Mouse (Mus musculus) heart, postnatal 36 days (tissue): ENCODE data around the gene Gstm1. TPM values are rescaled to one million over a fixed set of nuclear protein-coding genes. Genes with fewer than 3 reads are reported as not detected.
A peak's percentile ranks its signal among the peaks of the same experiment; 100 is the strongest.
"Not testable (repeated sequence)": the region's sequence is repeated elsewhere in the genome, so short reads cannot be mapped to it uniquely, and the experiment has no call there.

Experiments used
- DNase-seq, 2 experiments: peaks; one replicate each; pipeline ENCODE4 v3.0.0; 2021 to 2022
- intact Hi-C: fragments of 180-260 bp; cut with DNase I; formaldehyde crosslinking; loops from one replicate; pipeline ENCODE4 v1.15.1; 2025
- total RNA-seq, 2 experiments: library from RNA; stranded (reverse); gene quantifications; 2 replicates each; pipeline ENCODE4 v1.2.3; 2021

Gstm1 gene
- total RNA-seq, 2 experiments from 2014 or later = 265 to 324 TPM

DNA sequence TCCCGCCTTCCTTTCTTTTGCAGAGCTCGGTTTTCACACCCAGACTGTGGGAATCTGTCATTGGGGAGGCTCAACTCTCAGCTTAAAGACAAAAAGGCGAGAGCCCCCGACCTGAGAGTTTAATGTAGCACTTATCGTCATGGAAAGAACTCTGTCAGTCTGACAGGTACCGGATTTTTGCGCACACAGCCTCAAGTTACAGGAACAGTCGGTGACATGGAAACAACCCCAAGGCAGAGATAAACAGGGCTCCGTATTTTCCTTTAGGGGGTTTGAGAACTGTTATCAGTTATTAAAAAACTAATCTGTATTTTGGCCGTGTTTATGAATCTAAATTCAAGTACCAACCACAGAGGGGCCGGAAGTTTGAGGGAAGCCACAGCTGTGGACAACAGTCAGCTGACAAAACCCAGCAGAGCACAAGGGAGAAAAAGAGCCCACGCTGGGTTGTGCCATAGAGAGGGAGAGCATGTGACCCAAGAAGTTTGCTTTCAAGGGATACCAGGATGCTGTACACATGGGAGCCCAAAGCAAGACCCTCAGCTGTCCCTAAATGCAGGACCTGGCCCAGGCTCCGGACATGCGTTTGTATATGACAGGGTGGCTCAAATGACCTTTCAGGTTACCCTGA, 532 bp upstream of the Gstm1 start:
- peak in 1 of 2 experiments; percentile 34 for DNase-seq
- intact Hi-C loops = loop anchor here (1.0 to 2.0 kb wide), 5 partner anchors 26 to 151 kb away; partner anchors contain the start of gene Gstm4

DNA sequence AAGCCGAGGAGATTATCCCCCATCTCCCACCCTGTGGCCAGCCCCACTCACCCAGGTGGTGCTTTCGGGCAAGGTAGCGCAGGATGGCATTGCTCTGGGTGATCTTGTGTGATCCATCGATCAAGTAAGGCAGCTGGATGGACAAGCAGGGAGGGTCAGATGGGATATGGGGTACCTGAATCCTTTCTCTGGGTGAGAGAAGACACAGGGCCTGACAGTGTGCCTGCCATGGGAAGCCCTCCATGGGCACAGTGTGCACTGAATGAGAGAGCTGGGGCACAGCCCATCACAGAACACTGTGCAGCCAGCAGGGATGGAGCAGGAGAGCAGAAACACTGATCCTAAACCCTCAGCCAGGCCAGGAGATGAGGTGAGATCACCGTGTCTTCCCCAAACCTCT, 1.3 kb downstream of the Gstm1 start:
- intact Hi-C loops = not testable (repeated sequence)

DNA sequence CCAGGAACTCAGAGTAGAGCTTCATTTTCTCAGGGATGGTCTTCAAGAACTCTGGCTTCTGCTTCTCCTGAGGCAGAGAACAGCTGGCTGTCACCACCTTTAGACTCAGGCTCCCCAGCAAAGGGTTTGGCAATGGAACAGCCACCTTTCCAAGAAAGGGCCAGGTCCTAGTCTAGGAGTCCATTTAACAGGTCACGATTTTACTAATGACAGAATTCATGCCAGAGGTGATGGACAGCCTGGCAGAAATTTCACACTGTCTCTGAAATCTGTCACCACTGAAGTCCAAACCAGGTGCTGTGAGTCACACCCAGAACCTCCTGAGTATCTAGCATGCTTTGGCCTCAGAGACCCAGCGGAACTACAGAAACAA, 2.8 kb downstream of the Gstm1 start:
- intact Hi-C loops = no loop called here

More for the DNA sequence above, 1.3 kb downstream of the Gstm1 start:
- not testable (repeated sequence) for DNase-seq

DNA sequence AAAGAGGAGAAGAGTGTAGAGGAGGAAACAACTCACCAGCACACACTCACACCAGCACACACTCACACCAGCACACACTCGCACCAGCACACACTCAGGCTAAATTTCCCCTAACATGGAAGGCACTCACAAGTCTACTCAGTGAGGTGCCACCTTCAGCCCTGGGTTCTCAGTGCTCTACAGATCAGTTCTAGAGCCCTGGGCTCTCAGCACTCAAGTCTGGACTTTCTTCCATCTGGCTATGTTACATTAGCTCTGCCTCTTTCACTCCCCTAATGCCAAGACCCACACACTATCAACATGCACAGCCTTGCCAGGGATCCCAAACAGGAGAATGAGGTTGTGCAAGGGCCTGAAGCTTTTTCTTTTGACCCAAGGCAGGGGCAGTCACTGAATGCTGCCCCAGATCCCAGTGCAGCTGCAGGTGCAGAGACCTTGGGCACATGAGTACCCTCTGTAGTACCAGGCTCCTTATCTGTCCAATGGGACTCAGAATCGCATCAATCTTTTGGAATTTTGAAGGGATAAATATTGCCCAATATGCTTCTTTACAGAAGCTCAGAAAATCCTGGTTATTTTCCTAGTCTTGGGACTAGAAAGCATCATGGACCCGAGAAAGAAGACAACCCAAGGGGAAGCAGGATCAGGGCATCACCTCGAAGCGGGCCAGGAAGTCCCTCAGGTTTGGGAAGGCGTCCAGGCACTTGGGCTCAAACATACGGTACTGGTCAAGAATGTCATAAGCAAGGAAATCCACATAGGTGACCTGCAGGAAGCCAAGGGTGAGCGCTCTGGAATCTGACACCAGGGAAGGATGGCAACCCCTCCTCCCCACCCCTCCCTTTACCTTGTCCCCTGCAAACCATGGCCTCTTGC, 3.4 kb downstream of the Gstm1 start:
- DNase-seq = peak in 1 of 2 experiments; percentile 29
- intact Hi-C loops = no loop called here

More for the DNA sequence above, 2.8 kb downstream of the Gstm1 start:
- no peak for DNase-seq

DNA sequence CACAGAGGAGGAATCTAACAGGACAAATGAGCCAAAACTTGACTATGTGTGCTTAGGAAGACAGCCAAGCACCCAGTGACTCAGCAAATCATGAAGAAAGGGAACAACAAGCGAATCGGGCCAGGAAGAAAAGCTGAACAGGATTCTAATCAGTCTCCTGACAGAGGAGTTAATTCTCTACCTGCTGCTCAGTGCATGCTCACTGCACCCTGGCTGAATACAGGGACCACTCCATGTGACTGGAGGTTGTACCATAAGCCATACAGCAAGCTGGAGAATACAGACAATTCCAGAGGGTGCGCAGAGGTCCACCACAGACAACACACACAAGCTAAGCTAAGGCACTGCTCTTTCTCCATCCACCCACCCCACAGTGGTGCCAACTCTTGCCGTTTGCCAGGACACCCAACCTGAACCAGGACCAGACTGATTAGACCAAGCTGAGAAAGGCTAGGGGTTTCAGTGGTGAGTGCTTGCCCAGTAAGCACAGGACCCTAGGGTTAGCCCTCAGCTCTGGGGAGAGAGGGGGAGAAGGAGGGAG, 4.4 kb downstream of the Gstm1 start:
- intact Hi-C loops = no loop called here
- peak; percentile 67 to 75 for DNase-seq

DNA sequence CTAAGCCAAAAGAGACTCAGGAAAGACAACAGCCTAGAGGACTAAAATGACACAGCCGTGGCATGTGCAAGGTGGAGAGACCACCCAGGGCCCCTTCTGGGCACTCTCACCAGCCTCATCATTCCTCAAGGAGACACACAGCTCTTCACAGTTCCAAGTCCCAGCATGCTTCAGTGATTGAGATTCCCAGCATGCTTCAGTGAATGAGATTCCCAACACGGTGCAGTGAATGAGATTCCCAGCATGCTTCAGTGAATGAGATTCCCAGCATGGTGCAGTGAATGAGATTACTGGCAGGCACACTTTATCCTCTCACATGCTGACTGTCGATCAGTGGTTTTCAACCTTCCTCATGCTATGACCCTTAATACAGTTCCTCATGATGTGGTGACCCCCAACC, 6.2 kb downstream of the Gstm1 start:
- intact Hi-C loops = no loop called here
- DNase-seq = no peak

DNA sequence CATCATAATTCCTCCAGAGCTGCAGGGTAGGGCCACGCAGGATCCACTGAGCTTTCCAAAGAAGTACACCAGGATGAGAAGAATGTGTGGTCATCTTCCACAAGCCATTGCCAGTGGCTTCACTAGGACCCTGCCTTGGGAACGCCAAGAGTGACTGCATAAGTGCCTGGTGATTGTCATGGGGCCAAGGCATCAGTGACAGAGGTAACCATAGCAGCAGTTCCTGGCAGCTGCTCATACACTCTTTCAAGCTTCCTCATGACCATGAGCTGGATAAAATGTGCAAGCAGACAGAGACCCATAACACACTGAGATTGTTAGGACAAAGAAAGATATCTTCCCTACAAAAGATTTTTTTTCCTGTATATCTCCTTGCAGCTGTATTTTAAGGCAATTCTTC, 7.5 kb downstream of the Gstm1 start:
- intact Hi-C loops = no loop called here
- DNase-seq = peak; percentile 41 to 52

DNA sequence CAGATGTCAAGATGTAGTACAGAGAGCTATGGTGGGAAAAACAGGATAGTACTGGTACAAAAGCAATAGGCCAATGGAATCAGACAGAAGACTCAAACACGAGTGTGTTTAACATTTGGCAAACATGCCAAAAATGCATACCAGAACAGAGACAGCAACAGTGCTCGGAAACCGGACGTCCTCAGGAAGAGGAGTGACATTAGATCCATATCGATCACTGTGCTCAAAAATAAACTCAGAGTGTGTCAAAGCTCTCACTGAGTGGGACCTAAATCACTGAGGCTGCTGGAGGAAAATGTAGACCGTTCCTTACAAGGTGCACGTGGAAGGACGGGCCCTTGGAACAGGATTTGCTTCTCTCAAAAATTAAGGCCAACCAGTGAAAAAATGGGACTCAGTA, 15.8 kb downstream of the Gstm1 start:
- DNase-seq = no peak

DNA sequence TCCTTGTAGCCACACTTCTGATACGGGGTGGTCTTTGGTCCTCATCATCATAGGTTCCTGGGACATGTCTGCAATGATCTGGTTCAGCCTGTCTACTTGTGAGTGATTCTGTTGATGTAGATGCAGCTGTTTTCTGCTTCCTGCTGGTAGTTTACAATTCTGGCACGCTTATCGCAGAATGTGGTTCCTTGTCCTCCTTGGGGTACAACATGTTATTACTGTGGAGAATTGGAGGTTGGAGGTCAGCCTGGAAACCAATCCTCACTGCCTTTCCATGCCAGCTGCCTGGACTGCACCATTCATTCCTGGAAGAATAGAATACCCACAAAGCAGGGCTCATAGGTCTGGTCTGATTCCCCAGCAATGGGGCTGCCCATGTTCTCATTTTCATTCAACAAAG, 18.3 kb downstream of the Gstm1 start:
- no peak for DNase-seq
- intact Hi-C loops = no loop called here

More for the DNA sequence above, 15.8 kb downstream of the Gstm1 start:
- intact Hi-C loops = no loop called here

DNA sequence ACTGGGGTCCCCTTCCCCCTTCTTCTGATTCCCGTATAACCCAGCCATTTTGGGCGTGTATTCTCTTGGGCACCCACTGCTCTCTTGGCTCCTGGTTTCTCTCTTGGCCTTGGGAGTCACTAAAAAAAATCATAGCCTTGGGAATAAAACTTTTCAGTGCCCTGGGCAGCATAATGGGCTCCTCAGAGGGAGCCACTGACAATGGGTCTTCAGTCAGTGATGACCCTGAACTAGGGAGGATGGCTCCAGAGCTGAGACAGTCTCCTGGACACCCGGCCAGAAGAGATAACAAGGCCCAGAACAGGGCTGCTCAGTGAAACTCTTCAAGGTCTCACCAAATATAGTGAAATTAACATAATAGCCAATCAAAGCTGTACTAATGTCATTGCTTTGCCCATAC, 19.2 kb downstream of the Gstm1 start:
- intact Hi-C loops = no loop called here
- no peak for DNase-seq

DNA sequence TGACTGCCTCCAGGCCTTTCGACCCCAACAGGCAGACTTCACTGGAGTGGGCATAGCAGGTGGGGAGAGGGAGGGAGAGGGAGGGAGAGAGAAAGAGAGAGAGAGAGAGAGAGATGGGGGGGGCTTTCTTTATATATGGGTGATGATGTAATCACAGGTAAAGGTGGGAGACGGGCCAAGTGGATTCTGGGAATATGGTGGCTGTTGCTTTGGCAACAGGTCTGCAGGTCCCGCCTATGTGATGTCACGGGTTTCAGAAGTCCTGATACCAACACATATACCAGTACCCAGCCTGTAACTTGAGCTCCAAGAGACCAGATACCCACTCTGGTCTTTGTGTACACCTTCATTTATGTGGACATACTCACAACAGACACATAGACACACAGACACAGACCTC, 21.2 kb downstream of the Gstm1 start:
- intact Hi-C loops = no loop called here
- no peak for DNase-seq

DNA sequence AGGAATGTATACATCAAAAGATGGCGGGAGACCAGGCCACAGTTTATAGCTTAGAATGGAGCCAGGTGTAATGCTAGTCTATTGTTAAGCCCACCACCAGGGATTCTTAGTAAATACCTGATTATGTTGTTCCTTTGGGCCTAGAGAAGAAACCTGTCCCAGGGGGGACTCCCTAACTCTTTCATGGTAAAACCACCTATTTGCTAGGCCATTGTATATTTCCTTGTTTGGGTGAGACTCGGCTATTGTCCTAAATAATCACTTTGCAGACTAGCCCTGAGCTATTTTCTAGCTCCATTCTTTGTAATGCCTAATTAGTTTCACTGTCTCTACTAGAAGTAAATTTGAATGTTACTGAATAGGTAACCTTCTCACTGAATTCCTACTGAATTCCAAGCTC, 21.8 kb downstream of the Gstm1 start:
- DNase-seq = not testable (repeated sequence)

DNA sequence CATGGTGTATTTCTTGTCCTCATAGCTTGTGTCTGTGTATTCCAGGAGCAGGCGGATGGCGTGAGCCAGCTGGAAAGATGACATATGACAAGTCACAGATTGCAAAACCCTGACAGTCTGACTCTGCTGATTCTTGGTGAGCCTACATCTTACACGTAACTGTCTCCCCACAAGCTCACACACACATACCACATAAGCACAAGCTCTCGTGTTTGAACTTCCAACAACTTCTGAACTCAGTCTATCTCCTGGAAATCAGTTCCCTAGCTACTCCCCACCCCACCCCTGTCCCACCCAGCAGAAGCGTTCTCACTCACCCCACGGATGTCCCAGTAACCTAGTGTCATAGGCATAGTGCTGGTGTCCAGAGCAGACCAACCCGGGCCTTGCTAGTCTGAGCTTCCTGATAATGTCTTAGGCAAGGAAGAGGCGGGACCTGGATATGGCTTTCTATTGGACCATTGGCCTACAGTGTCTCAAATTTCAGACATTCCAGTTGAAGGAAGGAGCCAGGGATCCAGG, 31.7 kb downstream of the Gstm1 start, which contains the start of gene Gstm2:
TSS of gene Gstm2 (minus strand) at position 413 of the 522 bp plus-strand sequence.
- intact Hi-C loops = no loop called here
- peak; percentile 53 to 67 for DNase-seq

More for the DNA sequence above, 21.8 kb downstream of the Gstm1 start:
- intact Hi-C loops = not testable (repeated sequence)

DNA sequence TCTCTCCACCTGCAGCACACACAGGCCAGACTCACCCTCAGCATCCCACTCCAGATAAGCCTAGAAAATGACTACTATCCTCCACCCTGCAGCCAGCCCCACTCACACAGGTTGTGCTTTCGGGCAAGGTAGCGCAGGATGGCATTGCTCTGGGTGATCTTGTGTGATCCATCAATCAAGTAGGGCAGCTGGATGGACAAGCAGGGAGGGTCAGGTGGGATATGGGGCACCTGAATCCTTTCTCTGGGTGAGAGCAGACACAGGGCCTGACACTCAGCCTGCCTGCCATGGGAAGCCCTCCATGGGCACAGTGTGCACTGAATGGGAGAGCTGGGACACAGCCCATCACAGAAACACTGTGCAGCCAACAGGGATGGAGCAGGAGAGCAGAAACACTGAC, 32.6 kb downstream of the Gstm1 start:
- intact Hi-C loops, DNase-seq: not testable (repeated sequence)

DNA sequence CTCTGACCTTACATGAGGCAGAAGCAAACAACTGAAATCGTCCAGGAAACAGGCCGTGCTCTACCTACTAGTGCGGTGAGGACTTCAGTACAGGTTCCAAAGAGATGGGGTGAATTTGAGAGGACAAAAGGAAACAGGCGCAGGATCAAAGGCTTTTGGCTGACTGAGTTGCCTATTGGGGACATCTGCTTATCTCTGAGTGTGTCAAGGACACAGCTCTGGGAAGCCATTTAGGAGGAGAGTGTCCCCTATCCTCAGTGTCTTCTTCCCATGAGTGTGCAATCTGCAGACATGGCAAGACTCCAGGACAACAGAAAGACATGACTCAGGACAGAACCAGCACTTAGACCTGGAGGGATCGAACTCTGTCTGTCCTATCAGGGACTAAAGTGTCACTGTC, 33.3 kb downstream of the Gstm1 start:
- intact Hi-C loops = no loop called here
- DNase-seq = no peak

DNA sequence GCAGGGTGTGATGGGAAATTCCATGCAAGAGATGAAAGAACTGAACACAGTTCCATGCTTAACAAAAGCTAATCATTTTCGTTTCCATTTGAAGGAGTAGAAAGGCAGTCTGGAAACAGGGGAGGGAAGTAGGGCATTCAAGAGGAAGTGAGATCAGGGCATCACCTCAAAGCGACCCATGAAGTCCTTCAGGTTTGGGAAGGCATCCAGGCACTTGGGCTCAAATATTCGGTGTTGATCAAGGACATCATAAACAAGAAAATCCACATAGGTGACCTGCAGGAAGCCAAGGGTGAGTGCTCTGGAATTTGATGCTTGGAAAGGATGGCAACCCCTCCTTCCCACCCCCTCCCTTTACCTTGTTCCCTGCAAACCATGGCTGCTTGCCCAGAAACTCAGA, 34.0 kb downstream of the Gstm1 start:
- intact Hi-C loops = no loop called here
- no peak for DNase-seq

DNA sequence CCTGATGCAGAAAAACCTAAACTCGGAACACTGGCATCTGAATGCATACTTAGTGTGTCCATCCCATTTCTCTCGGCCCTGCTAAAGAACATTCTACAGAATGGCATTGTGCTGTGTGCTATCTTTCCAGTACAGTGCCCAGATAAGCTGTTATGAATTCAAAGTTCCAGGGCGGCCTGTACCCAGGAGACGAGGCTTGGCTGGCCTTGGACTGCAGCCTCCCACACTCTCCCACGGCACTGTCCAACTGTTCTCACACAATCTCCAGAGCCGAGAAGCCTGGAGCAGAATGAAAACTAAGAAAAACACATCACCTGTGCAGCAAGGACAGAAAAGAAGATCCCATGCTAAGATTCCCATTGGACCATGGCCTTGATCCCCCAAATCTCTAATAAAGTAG, 35.0 kb downstream of the Gstm1 start:
- no peak for DNase-seq
- intact Hi-C loops = no loop called here

DNA sequence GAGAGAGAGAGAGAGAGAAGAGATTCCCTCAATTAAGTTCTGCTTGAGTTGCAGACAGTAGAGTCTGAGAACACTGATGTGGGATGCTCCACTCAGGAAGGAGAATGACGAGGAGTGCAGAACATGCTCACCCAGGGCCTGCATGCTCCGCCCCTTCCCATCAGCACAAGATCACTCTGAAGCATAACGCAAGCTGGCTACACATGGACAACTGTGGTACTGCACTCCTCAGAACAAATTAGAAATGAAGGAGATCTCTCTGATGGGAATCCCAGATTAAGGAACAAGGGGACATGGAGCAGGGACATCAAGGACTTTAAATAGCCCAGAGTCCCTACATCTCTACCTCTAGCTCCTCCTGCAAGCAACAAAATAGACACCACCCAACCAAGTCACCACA, 36.5 kb downstream of the Gstm1 start:
- no peak for DNase-seq
- intact Hi-C loops = no loop called here

DNA sequence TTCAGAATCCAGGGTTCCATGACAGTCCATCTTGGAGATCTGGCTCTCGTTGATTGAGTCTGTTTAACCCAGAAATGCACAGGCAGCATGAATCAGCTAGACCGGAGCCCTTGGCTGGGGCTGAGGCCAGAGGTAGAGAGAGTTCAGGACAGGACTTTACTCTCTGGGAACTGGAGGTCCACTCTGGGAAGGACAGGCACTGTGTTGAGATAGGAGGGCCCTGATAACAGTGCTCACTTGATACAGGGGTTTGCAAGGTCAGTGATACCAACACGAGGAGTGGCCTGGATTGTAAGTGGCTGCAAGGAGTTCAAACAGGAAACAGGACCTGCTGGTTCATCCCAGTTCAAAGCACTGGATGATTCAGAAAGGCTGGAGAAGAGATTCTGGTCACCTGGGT, 40.1 kb downstream of the Gstm1 start:
- intact Hi-C loops = no loop called here
- no peak for DNase-seq

DNA sequence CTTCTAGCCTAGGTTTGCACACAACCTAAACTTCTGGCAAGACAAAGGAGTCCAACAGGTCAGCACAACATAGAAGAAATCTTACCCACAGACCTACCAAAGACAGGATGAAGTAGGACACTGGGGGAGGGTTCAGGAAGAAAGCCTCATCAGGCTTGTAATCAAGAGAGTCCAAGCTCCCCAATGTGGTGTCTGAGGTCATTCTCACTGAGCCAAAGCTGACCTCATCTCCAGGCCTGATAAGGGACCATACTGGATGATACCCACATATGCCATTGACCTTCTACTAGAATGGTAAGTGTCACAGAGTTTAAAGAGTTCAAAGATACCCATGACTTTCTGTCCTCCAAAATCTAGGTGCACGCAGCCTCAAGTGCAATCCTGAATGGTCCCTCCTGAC, 43.5 kb downstream of the Gstm1 start:
- DNase-seq = no peak
- intact Hi-C loops = no loop called here

DNA sequence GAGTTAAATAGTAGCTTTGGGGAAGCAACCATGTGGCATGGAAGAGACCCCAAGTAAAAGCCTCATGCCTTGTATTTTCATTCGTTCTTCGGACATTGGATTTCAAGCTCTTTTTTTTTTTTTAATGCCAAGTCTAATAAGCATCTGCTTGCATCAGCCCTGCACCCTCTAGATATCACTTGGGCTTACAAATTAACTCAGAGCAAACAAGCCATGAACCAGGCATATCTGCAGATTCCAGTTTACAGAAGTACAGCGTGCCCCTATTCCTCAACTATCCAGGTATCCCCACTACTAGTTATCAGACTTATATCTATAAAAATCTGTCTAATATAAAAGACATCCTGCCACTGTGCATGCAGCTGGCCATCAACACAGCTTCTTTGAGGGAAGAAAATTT, 45.7 kb downstream of the Gstm1 start:
- intact Hi-C loops = no loop called here
- DNase-seq = no peak
